Mouse (Mus musculus): Measurements from ENCODE around the gene Ugt1a7c.

DNA sequence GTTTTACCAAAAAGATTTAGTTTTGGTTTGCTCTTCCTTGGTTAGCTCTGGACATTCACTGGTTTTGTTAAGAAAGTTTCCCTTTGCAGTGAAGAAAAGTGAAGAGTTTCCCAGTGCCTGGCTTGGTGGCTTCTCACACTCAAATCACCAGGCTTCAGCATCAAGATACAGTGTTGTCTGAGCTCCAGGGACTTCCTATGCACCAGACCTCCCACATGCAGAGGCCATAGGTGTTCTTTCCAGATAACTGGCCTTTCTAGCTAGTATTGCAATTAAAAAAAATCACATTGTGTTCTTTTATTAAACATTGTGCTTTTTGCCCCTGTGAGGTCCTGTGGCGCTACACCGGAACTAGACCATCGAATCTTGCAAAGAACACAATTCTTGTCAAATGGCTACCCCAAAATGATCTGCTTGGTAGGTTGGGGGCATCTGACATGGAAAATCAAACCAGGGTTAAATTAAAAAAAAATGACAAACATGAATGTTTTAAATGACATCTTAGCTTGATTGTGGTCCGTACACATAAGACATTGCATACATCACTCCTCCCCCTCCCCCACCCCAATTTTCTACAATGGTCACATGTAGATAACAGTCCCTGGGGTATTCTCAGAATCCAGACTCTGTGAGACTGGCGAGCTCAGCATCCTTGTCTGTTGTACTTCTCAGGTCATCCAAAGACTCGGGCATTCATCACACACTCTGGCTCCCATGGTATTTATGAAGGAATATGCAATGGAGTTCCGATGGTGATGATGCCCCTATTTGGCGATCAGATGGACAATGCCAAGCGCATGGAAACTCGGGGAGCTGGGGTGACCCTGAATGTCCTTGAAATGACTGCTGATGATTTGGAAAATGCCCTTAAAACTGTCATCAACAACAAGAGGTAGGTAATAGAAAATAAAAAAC, 120.9 kb downstream of the Ugt1a7c start:
- no peak for TF ChIP-seq MAFK (IDR thresholded peaks at IDR 0.05; ENCODE audit: insufficient replicate concordance, low read length)
- TF ChIP-seq USF1 (IDR thresholded peaks at IDR 0.05; ENCODE audit: low read depth, low read length), result no peak
- no peak for TF ChIP-seq CTCF (conservative IDR thresholded peaks at IDR 0.05 in 1 of 2, IDR thresholded peaks at IDR 0.05 in 1 of 2; ENCODE audit: low read depth in 2 of 2, low read length in 2 of 2)
- no peak for TF ChIP-seq ZMIZ1 (IDR thresholded peaks at IDR 0.05; ENCODE audit: low read depth, low read length)
- TF ChIP-seq MEF2A (IDR thresholded peaks at IDR 0.05; ENCODE audit: borderline replicate concordance, low read depth, low read length), result no peak
- TF ChIP-seq ZC3H11A (IDR thresholded peaks at IDR 0.05; ENCODE audit: low read depth, low read length), result no peak
- TF ChIP-seq USF2 (conservative IDR thresholded peaks at IDR 0.05; ENCODE audit: low read depth, low read length), result no peak
- no peak for TF ChIP-seq EP300 (IDR thresholded peaks at IDR 0.05; ENCODE audit: low read length)
- TF ChIP-seq POLR2A (IDR thresholded peaks at IDR 0.05; ENCODE audit: low read depth, low read length), result no peak
- no peak for TF ChIP-seq TCF12 (IDR thresholded peaks at IDR 0.05; ENCODE audit: low read depth, low read length)
- no peak for TF ChIP-seq HCFC1 (IDR thresholded peaks at IDR 0.05; ENCODE audit: low read depth, low read length)
- no peak for TF ChIP-seq SMC3 (IDR thresholded peaks at IDR 0.05; ENCODE audit: low read depth, low read length)

All from CH12.LX (cell line).